Mouse (Mus musculus): Measurements from ENCODE around the gene Olfr293.

Gene Olfr293

DNA sequence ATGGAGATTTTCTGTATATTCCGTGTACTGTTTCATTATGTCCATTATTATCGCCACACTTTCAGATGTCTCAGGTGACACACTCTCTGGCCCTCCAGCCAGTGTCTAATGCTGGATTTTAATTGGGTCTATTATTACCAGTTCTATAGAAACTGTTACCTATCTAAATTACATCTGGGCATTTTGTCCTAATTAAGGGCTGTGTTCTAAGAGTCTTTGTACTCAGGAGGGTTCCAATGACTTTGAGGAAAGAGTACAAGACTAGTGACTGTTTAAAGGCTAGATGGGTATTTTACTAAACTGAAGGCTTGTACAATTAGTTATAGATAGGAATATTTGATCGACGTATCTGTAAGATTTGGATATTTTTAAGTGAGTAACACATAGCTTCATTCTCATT lies at the start of gene Olfr293:
Gene Olfr293 (plus strand): TSS at position 301 of the 400 bp plus-strand sequence.
- no peak for DNase-seq

DNA sequence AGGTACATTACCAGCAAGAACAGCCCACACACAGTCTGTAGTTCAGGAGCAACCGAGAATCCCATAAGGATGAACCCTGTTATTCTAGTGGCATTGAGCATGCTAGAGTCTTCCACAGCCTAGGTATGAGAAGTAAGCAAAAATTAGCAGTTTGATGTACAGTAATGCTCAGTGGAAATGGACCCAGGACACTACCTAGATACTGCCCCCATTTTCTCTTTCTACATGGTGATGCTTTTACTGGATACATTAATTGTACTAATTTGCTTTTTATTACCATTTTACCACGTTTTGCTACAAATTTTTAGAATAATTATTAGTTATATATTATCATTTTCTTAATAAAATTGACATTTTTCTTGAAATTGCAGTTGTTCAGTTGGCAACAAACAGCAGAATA lies 32.3 kb upstream of the Olfr293 start, which contains the start of gene Olfr294:
Gene Olfr294 (minus strand): TSS at position 101 of the 400 bp plus-strand sequence.
- no peak for DNase-seq

DNA sequence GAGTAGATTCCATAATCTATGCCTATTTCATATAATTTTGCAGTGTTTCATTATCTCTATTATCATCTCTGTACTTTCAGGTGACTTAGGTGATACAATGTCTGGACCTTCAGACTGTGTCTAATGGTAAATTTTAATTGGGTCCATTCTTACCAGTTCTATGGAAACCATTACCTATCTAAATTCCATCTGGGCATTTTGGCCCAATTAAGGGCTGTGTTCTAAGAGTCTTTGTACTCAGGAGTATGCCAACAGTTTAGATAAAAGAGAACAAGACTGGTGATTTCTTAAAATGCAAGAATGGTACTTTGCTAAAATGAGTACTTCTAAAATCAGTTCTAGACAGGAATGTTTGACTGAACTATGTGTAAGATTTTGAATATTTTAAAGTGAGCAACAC lies 39.2 kb downstream of the Olfr293 start, which contains the start of gene Olfr292:
Gene Olfr292 (plus strand): TSS at position 301 of the 400 bp plus-strand sequence.
- DNase-seq, result no peak
